ENCODE assay signal across 19 mouse cellular contexts in the genomic region with DNA sequence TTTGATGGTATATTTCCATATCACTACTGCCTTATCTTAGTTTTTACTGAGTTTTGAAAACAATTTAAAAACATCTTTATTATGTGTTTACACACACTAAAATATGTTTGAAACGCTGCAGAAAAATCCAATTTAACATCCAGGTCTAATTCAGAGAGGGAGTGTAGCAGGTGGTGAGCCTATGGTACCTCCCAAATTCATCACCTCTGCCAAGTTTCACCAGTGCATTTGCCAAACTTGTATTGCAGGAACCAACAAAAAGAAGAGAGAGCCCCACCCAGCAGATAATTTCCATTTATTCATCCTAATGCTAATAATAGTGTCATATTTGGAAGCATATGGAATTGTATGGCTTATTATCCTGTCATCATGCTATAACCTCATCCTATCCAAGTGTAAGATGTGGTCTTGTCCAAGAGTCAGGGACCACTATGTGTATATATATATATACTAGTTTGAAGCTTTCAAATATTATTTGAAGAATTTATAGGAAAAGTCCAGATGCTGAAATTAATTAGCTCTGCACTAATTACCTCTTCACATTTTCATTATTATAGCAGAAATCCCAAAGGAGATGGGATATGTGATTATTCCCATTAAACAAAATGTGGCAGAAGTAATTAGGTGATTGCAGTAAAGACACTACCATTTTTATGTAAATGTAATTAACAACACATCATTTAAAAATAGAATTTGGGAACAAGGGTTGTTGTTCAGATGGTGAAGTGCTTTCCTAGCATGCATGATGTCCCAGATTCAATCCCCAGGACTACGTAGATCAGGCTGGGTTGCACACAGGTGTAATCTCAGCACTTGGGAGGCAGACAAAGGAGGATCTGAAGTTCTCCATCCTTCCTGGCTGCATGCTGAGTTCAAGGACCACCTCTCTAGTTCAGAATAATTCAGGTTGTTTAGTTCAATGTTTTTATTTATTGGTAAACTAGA. TPM values are rescaled to one million over a fixed set of nuclear protein-coding genes. Genes with fewer than 3 reads are reported as not detected.
DNase-seq lines count a peak whose midpoint lies in the region; ATAC-seq lines count a peak whose summit lies in the region.
"Had no signal": no experiment of that assay in that cellular context is flagged by ENCODE, and none has a peak within 500 bp of the region (broad histone marks: within the 10 kb centered on the region; RNA-seq: fewer than 3 reads in every experiment).

No protein-coding gene starts in this region.

- no peaks in the 10 kb centered on the region for H3K27me3 ChIP-seq in hindbrain, embryonic 13.5 days
- no peaks in the 10 kb centered on the region for H3K27me3 ChIP-seq in hindbrain, embryonic 16.5 days (replicated peaks; ENCODE audit: control insufficient read depth, insufficient read depth, low read length)
- H3K27me3 ChIP-seq: hindbrain, embryonic 15.5 days; liver, embryonic 15.5 days; neural tube, embryonic 12.5 days had no signal

- no peaks in the 10 kb centered on the region for H3K9me3 ChIP-seq in hindbrain, embryonic 13.5 days
- no peaks in the 10 kb centered on the region for H3K9me3 ChIP-seq in hindbrain, embryonic 16.5 days (ENCODE audit: control insufficient read depth, low read length)
- H3K9me3 ChIP-seq: hindbrain, embryonic 15.5 days; liver, embryonic 15.5 days; neural tube, embryonic 12.5 days had no signal

- 74% methylated on average over 2 of the region's 2 CpGs for WGBS in hindbrain, embryonic 13.5 days
- WGBS in hindbrain, embryonic 16.5 days, result 56% methylated on average over 2 of the region's 2 CpGs

- H3K4me3 ChIP-seq in hindbrain, embryonic 13.5 days, result no peak overlapping the region
- no peak overlapping the region for H3K4me3 ChIP-seq in hindbrain, embryonic 16.5 days (ENCODE audit: low read length)
- H3K4me3 ChIP-seq: heart, adult 2 months; hindbrain, embryonic 15.5 days; liver, embryonic 15.5 days; neural tube, embryonic 12.5 days had no signal

- H3K36me3 ChIP-seq in hindbrain, embryonic 13.5 days, result no peaks in the 10 kb centered on the region
- no peaks in the 10 kb centered on the region for H3K36me3 ChIP-seq in hindbrain, embryonic 16.5 days (ENCODE audit: control insufficient read depth, insufficient read depth, low read length)
- H3K36me3 ChIP-seq: hindbrain, embryonic 15.5 days; liver, embryonic 15.5 days; neural tube, embryonic 12.5 days had no signal

- H3K4me2 ChIP-seq in hindbrain, embryonic 13.5 days, result no peak overlapping the region
- no peak overlapping the region for H3K4me2 ChIP-seq in hindbrain, embryonic 16.5 days (ENCODE audit: low read length)
- H3K4me2 ChIP-seq: hindbrain, embryonic 15.5 days; liver, embryonic 15.5 days; neural tube, embryonic 12.5 days had no signal

- H3K27ac ChIP-seq in hindbrain, embryonic 13.5 days, result no peak overlapping the region
- H3K27ac ChIP-seq in hindbrain, embryonic 16.5 days (ENCODE audit: low read depth, low read length), result no peak overlapping the region
- H3K27ac ChIP-seq: heart, adult 2 months; hindbrain, embryonic 15.5 days; liver, embryonic 15.5 days; neural tube, embryonic 12.5 days had no signal

- ATAC-seq in hindbrain, embryonic 13.5 days (ENCODE audit: low FRiP score), result peak; percentile 59; the same call in 1 of the 2 replicates
- no peak for ATAC-seq in hindbrain, embryonic 16.5 days
- ATAC-seq: activated CD4-positive, CD25-positive, alpha-beta regulatory T cell, adult 4 months; lung, postnatal 0 days had no signal

- H3K9ac ChIP-seq in hindbrain, embryonic 13.5 days, result no peak overlapping the region
- H3K9ac ChIP-seq in hindbrain, embryonic 16.5 days (ENCODE audit: low read depth, low read length), result no peak overlapping the region
- H3K9ac ChIP-seq: hindbrain, embryonic 15.5 days; liver, embryonic 15.5 days; neural tube, embryonic 12.5 days had no signal

- peak; percentile 70 for DNase-seq in brain, adult 2 months (ENCODE audit: low read depth, low spot score)
- DNase-seq in cerebellum, adult 18-20 months, result peak; percentile 10 to 26
- DNase-seq in cerebellum, postnatal 36 days, result peak; percentile 28 to 37
- no peak for DNase-seq in layer of hippocampus, adult 9-11 months
- no peak for DNase-seq in kidney, adult 9 months
- DNase-seq: adrenal gland, postnatal 14 days; gastrocnemius, postnatal 10 days; heart, adult 2 months; kidney, adult 11 months; kidney, postnatal 14 days; right cerebral cortex, postnatal 25 days had no signal

- 0 out of 2 replicates have a peak, but pooled peaks cover 2% of the 10 kb centered on the region for H3K4me1 ChIP-seq in hindbrain, embryonic 13.5 days (replicated peaks)
- no peaks in the 10 kb centered on the region for H3K4me1 ChIP-seq in hindbrain, embryonic 16.5 days (ENCODE audit: control insufficient read depth, insufficient read depth, low read depth, low read length)
- H3K4me1 ChIP-seq: hindbrain, embryonic 15.5 days; liver, embryonic 15.5 days; neural tube, embryonic 12.5 days had no signal

RNA-seq across cellular contexts. Expression of a gene that starts 1.2 kb away (rescaled TPM):
- polyA plus RNA-seq in hindbrain, embryonic 13.5 days (2015; fragmentation: Nextera tagmentation; extraction: Ambion mirVana), result 0.22 TPM in 2 replicates
- 0.10 TPM in 1 of 2 replicates, not detected in the other for polyA plus RNA-seq in hindbrain, embryonic 16.5 days (2015; fragmentation: Nextera tagmentation; extraction: Ambion mirVana)
- polyA plus RNA-seq: activated CD4-positive, CD25-positive, alpha-beta regulatory T cell, adult 4 months; heart, postnatal 0 days; hindbrain, embryonic 15.5 days had no signal

Comparison
In these comparisons a context has a peak if more than half of its experiments do, and no peak if none do; other contexts are left out.
1. DNase-seq: peak in brain, adult 2 months (single experiment), cerebellum, adult 18-20 months (2 of 2) and cerebellum, postnatal 36 days (2 of 2); none in layer of hippocampus, adult 9-11 months (single experiment) and kidney, adult 9 months (single experiment).